Mouse (Mus musculus) 3134 (cell line): ENCODE data around the gene Tmem168.

Source experiments
- DNase-seq: peaks from one replicate; pipeline ENCODE4 v3.0.0-alpha.2; 2011; ENCODE audit warnings: low spot score; ENCODE audit not compliant: insufficient read length; ENCODE audit errors: extremely low read depth

Tmem168 gene

GRCm38 (mm10) chr6:13586560-13586959, 21.3 kb downstream of the Tmem168 start:
- DNase-seq, result no peak

DNA sequence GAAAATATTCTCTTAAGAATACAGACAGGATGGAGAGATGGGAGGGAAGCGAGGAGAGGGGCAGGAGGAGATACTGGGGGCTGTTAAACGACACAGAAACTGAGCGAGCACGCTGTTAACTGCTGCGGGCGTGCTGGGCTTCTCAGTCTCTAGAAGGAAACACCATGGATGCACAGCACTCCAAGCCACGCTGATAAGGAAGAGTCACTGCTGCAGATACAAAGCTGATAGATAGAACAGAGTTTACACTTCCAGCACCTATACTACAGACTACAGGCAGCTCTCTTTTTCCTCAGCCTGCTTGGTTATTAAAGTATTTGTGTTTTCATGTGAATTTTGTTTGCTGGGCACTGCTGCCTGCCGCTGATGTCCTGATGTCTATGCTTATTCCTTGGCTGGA, 21.7 kb downstream of the Tmem168 start:
- DNase-seq, result no peak

- DNase-seq, result no peak
These were observed 23.1 kb downstream of the Tmem168 start for GRCm38 (mm10) chr6:13584788-13585187.

GRCm38 (mm10) chr6:13582075-13582474, 25.8 kb downstream of the Tmem168 start:
- no peak for DNase-seq

DNA sequence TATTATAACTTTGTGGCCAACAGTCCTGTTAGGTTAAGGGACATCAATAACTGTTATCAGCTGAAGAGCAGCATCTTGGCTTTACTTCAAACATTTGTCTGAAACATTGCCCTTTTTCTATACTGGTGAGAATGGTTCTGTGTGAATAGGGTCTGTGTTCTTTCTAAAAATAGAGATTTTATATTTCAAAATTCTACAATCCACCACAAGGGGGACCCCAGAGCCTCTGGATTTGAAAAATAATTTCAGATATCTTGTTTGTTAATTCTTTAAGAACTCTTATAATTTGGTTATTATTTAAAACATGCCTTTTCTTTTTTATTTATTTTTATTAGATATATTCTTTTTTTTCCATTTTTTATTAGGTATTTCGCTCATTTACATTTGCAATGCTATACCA, 42.2 kb downstream of the Tmem168 start:
- no peak for DNase-seq

DNA sequence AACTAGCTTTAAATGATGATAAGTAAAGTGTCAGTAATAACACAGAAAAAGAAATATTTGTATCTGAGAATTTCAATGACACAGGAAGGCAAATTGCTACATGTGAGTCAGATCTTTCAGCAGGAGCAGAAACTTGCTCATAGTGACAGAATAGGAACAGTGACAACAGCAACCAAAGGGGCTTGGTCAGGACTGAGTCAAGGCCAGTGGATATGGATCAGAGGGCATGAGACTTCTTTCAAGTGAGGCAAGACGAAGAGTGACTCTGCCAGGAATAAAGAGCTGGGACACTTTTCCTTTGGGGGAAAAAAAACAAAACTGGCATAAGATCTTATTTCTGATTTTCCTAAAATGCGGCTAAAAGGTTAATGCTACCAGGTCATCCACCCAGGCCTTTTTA, 52.6 kb downstream of the Tmem168 start:
- DNase-seq, result no peak

- no peak for DNase-seq
These were observed 66.1 kb downstream of the Tmem168 start for GRCm38 (mm10) chr6:13541761-13542160.

DNA sequence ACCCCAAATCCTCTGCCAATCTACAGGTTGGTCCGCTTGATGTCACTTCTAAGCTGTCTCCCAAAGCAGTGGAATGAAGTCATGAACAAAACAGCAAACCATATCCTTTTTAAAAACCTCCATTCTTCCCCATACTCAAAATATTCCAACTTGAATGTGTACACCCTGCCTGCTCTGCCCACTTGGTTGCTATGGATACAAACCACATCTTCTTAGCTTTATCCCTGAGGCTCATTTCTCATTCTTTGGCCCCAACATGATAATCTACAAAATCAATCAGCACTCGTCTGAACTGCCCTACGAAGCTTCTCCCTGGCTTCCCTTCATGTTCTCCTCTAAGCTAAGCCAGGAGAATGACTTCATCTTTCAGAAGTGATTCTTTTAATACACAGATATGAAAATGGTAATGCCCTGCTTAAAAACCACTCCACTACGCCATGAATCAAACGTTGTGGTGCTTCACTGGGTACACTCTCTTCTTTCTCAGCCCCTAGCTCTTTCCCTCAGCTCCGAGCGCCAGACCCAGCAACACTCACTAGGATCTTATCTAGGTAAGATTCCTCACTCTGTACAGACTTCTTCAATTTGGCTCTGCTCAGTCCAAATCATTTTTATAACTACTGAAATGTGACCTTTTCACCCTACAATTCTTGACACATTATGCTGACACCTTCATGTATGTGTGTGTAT, 70.5 kb downstream of the Tmem168 start:
- no peak for DNase-seq
